Mouse (Mus musculus) small intestine, adult 2 months (tissue): ENCODE data around the gene Phgr1.

Source experiments
- CTCF ChIP-seq: fragments of 200-500 bp; IDR thresholded peaks from 2 replicates; pipeline ENCODE4 v1.5.1; 2012; ENCODE audit warnings: low read depth, mild to moderate bottlenecking, control low read depth, inconsistent platforms, low read length, moderate library complexity, mixed read lengths; ENCODE audit not compliant: insufficient replicate concordance, insufficient read length; ENCODE audit errors: extremely low read depth
- POLR2A ChIP-seq: fragments of 200-500 bp; IDR thresholded peaks from 2 replicates; pipeline ENCODE4 v1.6.1; 2012; ENCODE audit warnings: low read depth, mild to moderate bottlenecking, control low read depth, inconsistent platforms, low read length, moderate library complexity

GRCm38 (mm10) chr2:118745915-118746901 is 26.4 kb upstream of the Phgr1 start:
- TF ChIP-seq CTCF (no peak), POLR2A (no peak)
